Mouse (Mus musculus) embryonic facial prominence, embryonic 10.5 days (tissue): ENCODE measurements around the gene Snx22. TPM values are rescaled to one million over a fixed set of nuclear protein-coding genes. Genes with fewer than 3 reads are reported as not detected.

Experiments
- DNase-seq: peaks from one replicate; pipeline ENCODE4 v3.0.0-alpha.2; 2017; ENCODE audit warnings: low spot score
- H3K27ac ChIP-seq: fragments of 300-500 bp; sonication (generic); replicated peaks from 2 replicates; pipeline ENCODE4 v1.5.1; 2016; ENCODE audit warnings: mild to moderate bottlenecking
- H3K27me3 ChIP-seq: fragments of 300-500 bp; sonication (generic); replicated peaks from 2 replicates; pipeline ENCODE4 v1.6.1; 2016; ENCODE audit warnings: low read depth, mild to moderate bottlenecking; ENCODE audit not compliant: poor library complexity, severe bottlenecking
- H3K36me3 ChIP-seq: fragments of 300-500 bp; sonication (generic); replicated peaks from 2 replicates; pipeline ENCODE4 v1.6.1; 2016; ENCODE audit warnings: mild to moderate bottlenecking, moderate library complexity
- H3K4me1 ChIP-seq: fragments of 300-500 bp; sonication (generic); 2 replicates; pipeline ENCODE4 v1.6.1; 2016
- H3K4me3 ChIP-seq: fragments of 300-500 bp; sonication (generic); 2 replicates; pipeline ENCODE4 v1.5.1; 2016; ENCODE audit warnings: mild to moderate bottlenecking, moderate library complexity
- H3K9me3 ChIP-seq: fragments of 300-500 bp; sonication (generic); 2 replicates; pipeline ENCODE4 v1.6.1; 2016; ENCODE audit warnings: mild to moderate bottlenecking
- WGBS: fragments of 180-500 bp; shearing (Covaris S2); methylation state at CpG from one replicate; pipeline ENCODE4 v1.1.7; 2016; 5-methylcytosine and 5-hydroxymethylcytosine counted together
- polyA plus RNA-seq: library from polyadenylated mRNA; unstranded; fragments of >200 nt; fragmentation: Nextera tagmentation; extraction: Ambion mirVana; gene quantifications from 2 replicates; pipeline ENCODE4 v1.2.1, GENCODE M21; 2016

Gene Snx22
- polyA plus RNA-seq, 1 experiment from 2014 or later, result 3.6 TPM

DNA sequence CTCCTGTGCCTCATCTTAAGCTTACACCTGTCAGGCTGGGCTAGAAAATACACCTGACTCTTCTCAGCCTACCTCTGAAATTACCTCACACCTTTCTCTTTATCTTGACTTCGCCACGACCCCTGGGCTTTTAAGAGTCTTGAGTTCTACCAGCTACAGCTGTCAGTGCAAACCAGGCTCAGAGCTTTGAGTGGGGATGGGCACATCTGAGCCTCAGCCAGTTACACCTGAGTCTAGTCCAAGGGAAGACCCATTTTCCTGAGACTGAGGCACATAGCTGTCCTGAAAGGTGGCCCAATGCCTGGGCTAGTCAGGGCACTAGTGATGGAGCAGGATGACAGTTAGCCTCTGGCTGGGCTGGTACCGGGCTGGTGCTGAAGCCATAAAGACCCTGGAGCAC is 2.7 kb downstream of the Snx22 start:
- Histone ChIP-seq H3K27me3 (peaks cover 49% of the 10 kb centered on the region), H3K27ac (no peak overlapping the region), H3K9me3 (no peaks in the 10 kb centered on the region), H3K4me1 (peaks cover 23% of the 10 kb centered on the region), H3K36me3 (peaks cover 55% of the 10 kb centered on the region), H3K4me3 (no peak overlapping the region)
- WGBS, result 90% methylated on average over 3 of the region's 3 CpGs
- no peak for DNase-seq

GRCm38 (mm10) chr9:66064316-66064715 is 5.2 kb downstream of the Snx22 start:
- H3K27me3 ChIP-seq, result peaks cover 29% of the 10 kb centered on the region
- H3K36me3 ChIP-seq, result peaks cover 55% of the 10 kb centered on the region
- no peak overlapping the region for H3K4me3 ChIP-seq
- no peak overlapping the region for H3K27ac ChIP-seq
- no peak for DNase-seq
- H3K9me3 ChIP-seq, result no peaks in the 10 kb centered on the region
- peaks cover 32% of the 10 kb centered on the region for H3K4me1 ChIP-seq
- WGBS, result 97% methylated on average over 11 of the region's 11 CpGs

DNA sequence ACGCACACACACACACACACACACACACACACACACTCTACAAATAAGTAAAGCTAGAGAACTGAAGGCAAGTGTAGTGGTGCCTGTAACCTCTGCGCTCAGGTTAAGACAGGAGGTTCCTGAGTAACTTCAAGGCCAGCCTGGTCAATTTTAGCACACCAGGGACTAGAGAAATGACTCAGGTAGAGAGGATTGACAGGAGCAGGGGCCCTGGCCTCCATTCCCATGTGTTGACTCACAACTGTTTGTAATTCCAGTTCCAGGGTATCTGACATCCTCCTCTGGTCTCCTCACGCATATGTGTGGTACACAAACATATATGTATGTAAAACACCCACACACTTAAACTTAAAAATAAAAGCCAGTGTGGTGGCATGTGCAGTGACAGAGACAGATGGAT is 6.1 kb downstream of the Snx22 start:
- H3K9me3 ChIP-seq, result no peaks in the 10 kb centered on the region
- H3K36me3 ChIP-seq, result peaks cover 55% of the 10 kb centered on the region

DNA sequence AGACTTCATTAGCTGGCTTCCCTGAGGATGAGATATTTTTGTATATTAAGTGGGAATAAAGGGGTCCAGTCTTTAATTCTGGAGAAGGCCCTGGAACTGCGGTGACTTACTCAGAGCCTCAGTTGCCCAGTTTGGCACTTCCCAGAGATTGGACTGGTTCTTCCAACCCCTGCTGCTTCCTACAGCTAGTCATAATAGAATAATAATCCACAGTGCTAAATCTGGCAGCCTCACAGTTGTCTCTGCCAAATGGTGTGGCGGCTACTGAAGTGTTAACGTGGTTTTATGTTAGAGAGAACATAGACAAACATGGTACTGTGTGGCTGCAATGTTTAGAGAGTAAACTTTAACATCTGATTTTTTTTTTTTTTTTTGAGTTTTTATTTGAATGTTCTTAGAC is 7.9 kb downstream of the Snx22 start:
- Histone ChIP-seq H3K9me3 (no peaks in the 10 kb centered on the region), H3K4me3 (peak overlapping the region; percentile 83), H3K27me3 (peaks cover 2% of the 10 kb centered on the region; the same call in 1 of the 2 replicates), H3K4me1 (peaks cover 24% of the 10 kb centered on the region), H3K36me3 (peaks cover 44% of the 10 kb centered on the region), H3K27ac (peak overlapping the region; percentile 92; the same call in 1 of the 2 replicates)
- DNase-seq, result no peak
- 94% methylated on average over 3 of the region's 3 CpGs for WGBS

More for the DNA sequence above, 6.1 kb downstream of the Snx22 start:
- Histone ChIP-seq H3K4me1 (peaks cover 32% of the 10 kb centered on the region), H3K27me3 (peaks cover 20% of the 10 kb centered on the region), H3K4me3 (no peak overlapping the region), H3K27ac (no peak overlapping the region)
- DNase-seq, result no peak
- whole genome bisulfite sequencing, result 90% methylated on average over 3 of the region's 3 CpGs

DNA sequence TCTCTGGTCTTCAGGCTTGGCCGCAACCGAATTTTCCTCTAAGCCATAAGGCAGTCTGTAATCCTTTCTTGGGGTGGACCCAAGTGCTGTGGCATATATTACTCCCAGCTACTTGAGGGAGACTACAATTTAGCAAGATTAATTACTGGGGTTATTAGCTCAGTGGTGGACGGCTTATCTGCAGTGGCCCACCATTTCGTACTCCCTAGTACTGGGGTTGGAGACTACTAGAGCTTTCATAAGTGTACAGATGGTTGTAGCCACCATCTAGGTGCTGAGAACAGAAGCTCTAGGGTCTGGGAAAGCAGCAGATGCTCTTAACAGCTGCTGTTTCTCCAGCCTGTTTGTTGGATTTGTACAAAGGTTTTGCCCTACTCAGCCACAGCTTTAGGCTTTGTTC is 8.5 kb downstream of the Snx22 start:
- H3K36me3 ChIP-seq, result peaks cover 37% of the 10 kb centered on the region
- H3K4me1 ChIP-seq, result peaks cover 24% of the 10 kb centered on the region
- DNase-seq, result no peak
- H3K27ac ChIP-seq, result peak overlapping the region; percentile 92
- no peaks in the 10 kb centered on the region for H3K9me3 ChIP-seq
- no peaks in the 10 kb centered on the region for H3K27me3 ChIP-seq
- peak overlapping the region; percentile 83 for H3K4me3 ChIP-seq
- WGBS, result 46% methylated on average over 4 of the region's 4 CpGs

- Histone ChIP-seq H3K4me1 (peaks cover 24% of the 10 kb centered on the region), H3K4me3 (peak overlapping the region; percentile 83), H3K27me3 (no peaks in the 10 kb centered on the region), H3K9me3 (no peaks in the 10 kb centered on the region), H3K36me3 (peaks cover 30% of the 10 kb centered on the region), H3K27ac (peak overlapping the region; percentile 92)
- WGBS, result under 1% methylated on average over 20 of the region's 20 CpGs
- no peak for DNase-seq
These were observed 9.2 kb downstream of the Snx22 start for GRCm38 (mm10) chr9:66060308-66060647.

GRCm38 (mm10) chr9:66059583-66060307 is 9.8 kb downstream of the Snx22 start, which contains the start of gene Ppib:
Gene Ppib, plus strand, starts transcription at chr9:66060222.
- Histone ChIP-seq H3K4me3 (peak within 1 kb of the TSS; percentile 83), H3K27me3 (no peaks in the 10 kb centered on the region), H3K4me1 (peaks cover 24% of the 10 kb centered on the region), H3K9me3 (no peaks in the 10 kb centered on the region), H3K36me3 (peaks cover 25% of the 10 kb centered on the region), H3K27ac (peak within 1 kb of the TSS; percentile 92)
- 1% methylated on average over 51 of the region's 51 CpGs for WGBS
- peak; percentile 99 for DNase-seq

- 32% methylated on average over 1 of the region's 1 CpGs for WGBS
- H3K4me1 ChIP-seq, result peaks cover under 1% of the 10 kb centered on the region
- 0 out of 2 replicates have a peak, but pooled peaks cover 3% of the 10 kb centered on the region for H3K9me3 ChIP-seq
- no peak overlapping the region for H3K4me3 ChIP-seq
- H3K36me3 ChIP-seq, result peaks cover 2% of the 10 kb centered on the region; the same call in 1 of the 2 replicates
- H3K27ac ChIP-seq, result no peak overlapping the region
- H3K27me3 ChIP-seq, result no peaks in the 10 kb centered on the region
- DNase-seq, result no peak
These were observed 15.9 kb downstream of the Snx22 start for GRCm38 (mm10) chr9:66053620-66054019.

DNA sequence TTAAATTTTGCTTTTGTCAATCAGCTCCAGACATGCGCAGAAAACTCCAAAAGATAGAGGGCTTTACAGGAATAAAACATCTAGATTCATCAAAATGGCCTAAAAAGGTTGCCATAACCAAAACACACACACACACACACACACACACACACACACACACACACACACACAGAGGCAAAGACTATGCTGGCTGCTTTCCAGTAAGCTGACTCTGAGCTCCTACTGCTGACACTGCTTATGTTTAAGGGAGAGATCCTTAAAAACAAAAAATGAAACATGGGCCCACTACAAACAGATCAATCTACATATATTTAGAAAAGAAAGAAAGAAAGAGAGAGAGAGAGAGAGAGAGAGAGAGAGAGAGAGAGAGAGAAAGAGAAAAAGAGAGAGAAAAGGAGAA is 16.8 kb downstream of the Snx22 start:
- Histone ChIP-seq H3K27me3 (no peaks in the 10 kb centered on the region), H3K27ac (no peak overlapping the region), H3K4me3 (no peak overlapping the region)

GRCm38 (mm10) chr9:66051493-66051892 is 18.0 kb downstream of the Snx22 start:
- Histone ChIP-seq H3K9me3 (0 out of 2 replicates have a peak, but pooled peaks cover 3% of the 10 kb centered on the region), H3K27me3 (no peaks in the 10 kb centered on the region), H3K4me1 (no peaks in the 10 kb centered on the region), H3K27ac (no peak overlapping the region), H3K4me3 (no peak overlapping the region), H3K36me3 (peaks cover 2% of the 10 kb centered on the region; the same call in 1 of the 2 replicates)
- DNase-seq, result no peak
- 83% methylated on average over 4 of the region's 4 CpGs for WGBS

More for the DNA sequence above, 16.8 kb downstream of the Snx22 start:
- H3K36me3 ChIP-seq, result peaks cover 2% of the 10 kb centered on the region; the same call in 1 of the 2 replicates
- no peak for DNase-seq
- H3K9me3 ChIP-seq, result 0 out of 2 replicates have a peak, but pooled peaks cover 3% of the 10 kb centered on the region
- no peaks in the 10 kb centered on the region for H3K4me1 ChIP-seq
- WGBS, result 92% methylated on average over 1 of the region's 1 CpGs

GRCm38 (mm10) chr9:66049931-66050601 is 19.5 kb downstream of the Snx22 start:
- DNase-seq, result no peak
- 75% methylated on average over 6 of the region's 6 CpGs for WGBS
- no peak overlapping the region for H3K27ac ChIP-seq

GRCm38 (mm10) chr9:66043241-66043640 is 26.3 kb downstream of the Snx22 start:
- H3K36me3 ChIP-seq, result peaks cover 45% of the 10 kb centered on the region
- H3K4me3 ChIP-seq, result no peak overlapping the region
- no peaks in the 10 kb centered on the region for H3K9me3 ChIP-seq
- DNase-seq, result no peak
- no peak overlapping the region for H3K27ac ChIP-seq
- no peaks in the 10 kb centered on the region for H3K27me3 ChIP-seq
- WGBS, result 94% methylated on average over 3 of the region's 3 CpGs
- no peaks in the 10 kb centered on the region for H3K4me1 ChIP-seq

More at GRCm38 (mm10) chr9:66049931-66050601, 19.5 kb downstream of the Snx22 start:
- H3K4me3 ChIP-seq, result no peak overlapping the region
- no peaks in the 10 kb centered on the region for H3K27me3 ChIP-seq
- H3K36me3 ChIP-seq, result peaks cover 2% of the 10 kb centered on the region; the same call in 1 of the 2 replicates
- H3K4me1 ChIP-seq, result no peaks in the 10 kb centered on the region
- 0 out of 2 replicates have a peak, but pooled peaks cover 3% of the 10 kb centered on the region for H3K9me3 ChIP-seq
